Mouse (Mus musculus) embryonic facial prominence, embryonic 13.5 days (tissue): ENCODE results near the gene Shroom4. TPM values are rescaled to one million over a fixed set of nuclear protein-coding genes. Genes with fewer than 3 reads are reported as not detected.

ENCODE experiments used
- ATAC-seq: fragments of 200-750 bp; cut with Nextera tagmentation; 2 replicates; pipeline ENCODE4 v1.8.0; 2017; ENCODE audit warnings: low read depth; ENCODE audit not compliant: insufficient number of reproducible peaks, insufficient read depth, low FRiP score, low TSS enrichment
- H3K27ac ChIP-seq: fragments of 300-500 bp; sonication (generic); 2 replicates; pipeline ENCODE4 v1.5.1; 2015; ENCODE audit warnings: moderate library complexity, mild to moderate bottlenecking, inconsistent platforms
- H3K27me3 ChIP-seq: fragments of 300-500 bp; sonication (generic); 2 replicates; pipeline ENCODE4 v1.6.1; 2015; ENCODE audit warnings: mild to moderate bottlenecking, inconsistent platforms
- H3K36me3 ChIP-seq: fragments of 300-500 bp; sonication (generic); 2 replicates; pipeline ENCODE4 v1.6.1; 2015; ENCODE audit warnings: mild to moderate bottlenecking, inconsistent platforms
- H3K4me1 ChIP-seq: fragments of 300-500 bp; sonication (generic); 2 replicates; pipeline ENCODE4 v1.6.1; 2015; ENCODE audit warnings: inconsistent platforms
- H3K4me2 ChIP-seq: fragments of 300-500 bp; sonication (generic); 2 replicates; pipeline ENCODE4 v1.6.1; 2015; ENCODE audit warnings: moderate library complexity, mild to moderate bottlenecking, inconsistent platforms
- H3K4me3 ChIP-seq: fragments of 300-500 bp; sonication (generic); 2 replicates; pipeline ENCODE4 v1.5.1; 2015; ENCODE audit warnings: mild to moderate bottlenecking, inconsistent platforms
- H3K9ac ChIP-seq: fragments of 300-500 bp; sonication (generic); 2 replicates; pipeline ENCODE4 v1.6.1; 2015; ENCODE audit warnings: mild to moderate bottlenecking, inconsistent platforms
- H3K9me3 ChIP-seq: fragments of 300-500 bp; sonication (generic); 2 replicates; pipeline ENCODE4 v1.6.1; 2016; ENCODE audit warnings: inconsistent platforms
- WGBS: fragments of 180-500 bp; shearing (Covaris S2); methylation state at CpG from one replicate; pipeline ENCODE4 v1.1.7; 2015; ENCODE audit warnings: mixed read lengths; 5-methylcytosine and 5-hydroxymethylcytosine counted together
- polyA plus RNA-seq: library from polyadenylated mRNA; unstranded; fragments of >200 nt; fragmentation: Nextera tagmentation; extraction: Ambion mirVana; gene quantifications from 2 replicates; pipeline ENCODE4 v1.2.1, GENCODE M21; 2015

Shroom4 gene
- 6.9 and 7.9 TPM in 2 replicates for polyA plus RNA-seq

- Histone ChIP-seq H3K27ac (peak within 1 kb of the TSS; percentile 90), H3K4me3 (peak within 1 kb of the TSS; percentile 61), H3K36me3 (no peaks in the 10 kb centered on the region), H3K9ac (peak within 1 kb of the TSS; percentile 81), H3K4me1 (peaks cover 7% of the 10 kb centered on the region; the same call in 1 of the 2 replicates), H3K9me3 (no peaks in the 10 kb centered on the region), H3K27me3 (no peaks in the 10 kb centered on the region), H3K4me2 (peak within 1 kb of the TSS; percentile 58)
- WGBS = 18% methylated on average over 46 of the region's 55 CpGs
- peak; percentile 91 for ATAC-seq
These were observed at the start of gene Shroom4 for GRCm38 (mm10) chrX:6399626-6400397. TSS of gene Shroom4 (plus strand) at chrX:6399854.

GRCm38 (mm10) chrX:6356876-6357275, 42.8 kb upstream of the Shroom4 start:
- H3K27ac ChIP-seq = no peak overlapping the region
- H3K4me1 ChIP-seq = no peaks in the 10 kb centered on the region
- 77% methylated on average over 3 of the region's 3 CpGs for WGBS
- H3K36me3 ChIP-seq = no peaks in the 10 kb centered on the region
- H3K4me2 ChIP-seq = no peak overlapping the region
- no peak overlapping the region for H3K4me3 ChIP-seq
- no peak for ATAC-seq
- H3K9me3 ChIP-seq = no peaks in the 10 kb centered on the region
- H3K9ac ChIP-seq = no peak overlapping the region
- no peaks in the 10 kb centered on the region for H3K27me3 ChIP-seq

GRCm38 (mm10) chrX:6357503-6358114, 42.0 kb upstream of the Shroom4 start:
- no peak overlapping the region for H3K27ac ChIP-seq
- no peaks in the 10 kb centered on the region for H3K27me3 ChIP-seq
- no peak overlapping the region for H3K4me3 ChIP-seq
- WGBS = 75% methylated on average over 6 of the region's 6 CpGs
- no peak for ATAC-seq
- H3K9me3 ChIP-seq = no peaks in the 10 kb centered on the region
- H3K4me1 ChIP-seq = no peaks in the 10 kb centered on the region
- H3K36me3 ChIP-seq = no peaks in the 10 kb centered on the region
- H3K9ac ChIP-seq = no peak overlapping the region
- H3K4me2 ChIP-seq = no peak overlapping the region

- H3K9ac ChIP-seq = no peak overlapping the region
- no peaks in the 10 kb centered on the region for H3K4me1 ChIP-seq
- no peak overlapping the region for H3K4me3 ChIP-seq
- 73% methylated on average over 1 of the region's 1 CpGs for WGBS
- H3K9me3 ChIP-seq = no peaks in the 10 kb centered on the region
- H3K4me2 ChIP-seq = no peak overlapping the region
- H3K27ac ChIP-seq = no peak overlapping the region
- no peaks in the 10 kb centered on the region for H3K36me3 ChIP-seq
- H3K27me3 ChIP-seq = no peaks in the 10 kb centered on the region
- ATAC-seq = no peak
These were observed 30.8 kb upstream of the Shroom4 start for GRCm38 (mm10) chrX:6368822-6369221.

GRCm38 (mm10) chrX:6370706-6371105, 28.9 kb upstream of the Shroom4 start:
- no peak overlapping the region for H3K27ac ChIP-seq
- H3K4me3 ChIP-seq = no peak overlapping the region
- 80% methylated on average over 3 of the region's 3 CpGs for WGBS
- H3K4me1 ChIP-seq = no peaks in the 10 kb centered on the region
- no peaks in the 10 kb centered on the region for H3K9me3 ChIP-seq
- no peak for ATAC-seq
- no peaks in the 10 kb centered on the region for H3K27me3 ChIP-seq
- no peak overlapping the region for H3K4me2 ChIP-seq
- no peaks in the 10 kb centered on the region for H3K36me3 ChIP-seq
- no peak overlapping the region for H3K9ac ChIP-seq

- 72% methylated on average over 1 of the region's 1 CpGs for WGBS
- Histone ChIP-seq H3K9me3 (no peaks in the 10 kb centered on the region), H3K4me2 (no peak overlapping the region), H3K4me1 (no peaks in the 10 kb centered on the region; the same call in 1 of the 2 replicates), H3K4me3 (no peak overlapping the region), H3K27me3 (no peaks in the 10 kb centered on the region), H3K27ac (no peak overlapping the region), H3K36me3 (no peaks in the 10 kb centered on the region), H3K9ac (no peak overlapping the region)
- no peak for ATAC-seq
These were observed 5.8 kb upstream of the Shroom4 start for GRCm38 (mm10) chrX:6393861-6394260.

- Histone ChIP-seq H3K4me1 (peaks cover 7% of the 10 kb centered on the region; the same call in 1 of the 2 replicates), H3K4me2 (peak overlapping the region; percentile 58), H3K36me3 (no peaks in the 10 kb centered on the region), H3K9me3 (no peaks in the 10 kb centered on the region), H3K27ac (peak overlapping the region; percentile 90), H3K9ac (peak overlapping the region; percentile 51), H3K27me3 (no peaks in the 10 kb centered on the region), H3K4me3 (peak overlapping the region; percentile 61)
- WGBS = 64% methylated on average over 1 of the region's 1 CpGs
- ATAC-seq = 0 out of 2 replicates have a peak, but pooled peaks have one; percentile 4
These were observed 461 bp upstream of the Shroom4 start for GRCm38 (mm10) chrX:6399193-6399592.

GRCm38 (mm10) chrX:6400398-6401020, 855 bp downstream of the Shroom4 start:
- 17% methylated on average over 27 of the region's 49 CpGs for WGBS
- Histone ChIP-seq H3K4me3 (peak overlapping the region; percentile 61), H3K27ac (peak overlapping the region; percentile 90), H3K36me3 (no peaks in the 10 kb centered on the region), H3K4me2 (peak overlapping the region; percentile 58), H3K4me1 (peaks cover 7% of the 10 kb centered on the region; the same call in 1 of the 2 replicates), H3K27me3 (no peaks in the 10 kb centered on the region), H3K9ac (peak overlapping the region; percentile 81), H3K9me3 (no peaks in the 10 kb centered on the region)
- 0 out of 2 replicates have a peak, but pooled peaks have one; percentile 23 for ATAC-seq

GRCm38 (mm10) chrX:6402921-6403320, 3.3 kb downstream of the Shroom4 start:
- Histone ChIP-seq H3K4me2 (no peak overlapping the region), H3K27me3 (no peaks in the 10 kb centered on the region), H3K4me3 (no peak overlapping the region), H3K9me3 (no peaks in the 10 kb centered on the region), H3K4me1 (peaks cover 10% of the 10 kb centered on the region; the same call in 1 of the 2 replicates), H3K27ac (no peak overlapping the region), H3K9ac (no peak overlapping the region), H3K36me3 (no peaks in the 10 kb centered on the region)
- no peak for ATAC-seq
- WGBS = 83% methylated on average over 4 of the region's 4 CpGs

- Histone ChIP-seq H3K9ac (no peak overlapping the region), H3K27me3 (no peaks in the 10 kb centered on the region), H3K4me2 (no peak overlapping the region), H3K4me3 (no peak overlapping the region), H3K27ac (no peak overlapping the region), H3K9me3 (no peaks in the 10 kb centered on the region), H3K36me3 (no peaks in the 10 kb centered on the region), H3K4me1 (peaks cover 4% of the 10 kb centered on the region; the same call in 1 of the 2 replicates)
- WGBS = 56% methylated on average over 6 of the region's 6 CpGs
- no peak for ATAC-seq
These were observed 9.5 kb downstream of the Shroom4 start for GRCm38 (mm10) chrX:6409114-6409513.

GRCm38 (mm10) chrX:6415412-6415811, 15.8 kb downstream of the Shroom4 start:
- H3K27ac ChIP-seq = no peak overlapping the region
- no peak overlapping the region for H3K4me3 ChIP-seq
- no peaks in the 10 kb centered on the region for H3K9me3 ChIP-seq
- no peaks in the 10 kb centered on the region for H3K27me3 ChIP-seq
- WGBS = 86% methylated on average over 12 of the region's 12 CpGs
- H3K36me3 ChIP-seq = no peaks in the 10 kb centered on the region
- ATAC-seq = no peak
- no peak overlapping the region for H3K4me2 ChIP-seq
- H3K9ac ChIP-seq = no peak overlapping the region
- no peaks in the 10 kb centered on the region for H3K4me1 ChIP-seq
